Mouse (Mus musculus): ENCODE measurements around the gene Ubqln2. TPM values are rescaled to one million over a fixed set of nuclear protein-coding genes. Genes with fewer than 3 reads are reported as not detected.

Ubqln2 gene
- 100 to 1,000 TPM; 237 to 251 TPM for total RNA-seq (2021)
- long read RNA-seq, experiment 1, transcript Ubqln2-201 (1 exons, 3,344 nt), result major isoform, 92 of 92 reads
- long read RNA-seq, experiment 1, partial matches to known transcripts, result 0 of 92 reads
- long read RNA-seq, experiment 1, other reads (novel, unspliced or antisense), result 0 of 92 reads
- long read RNA-seq, experiment 2, transcript Ubqln2-201 (1 exons, 3,344 nt), result major isoform, 73 of 73 reads
- long read RNA-seq, experiment 2, partial matches to known transcripts, result 0 of 73 reads
- long read RNA-seq, experiment 2, other reads (novel, unspliced or antisense), result 0 of 73 reads

GRCm38 (mm10) chrX:153497688-153498516 is at the start of gene Ubqln2:
Gene Ubqln2 (plus strand): TSS chrX:153498227.
- intact Hi-C loops (cut with DNase I), result no loop called here
- peak; percentile 72 to 75 for DNase-seq (ENCODE audit: low spot score in 2 of 2)

DNA sequence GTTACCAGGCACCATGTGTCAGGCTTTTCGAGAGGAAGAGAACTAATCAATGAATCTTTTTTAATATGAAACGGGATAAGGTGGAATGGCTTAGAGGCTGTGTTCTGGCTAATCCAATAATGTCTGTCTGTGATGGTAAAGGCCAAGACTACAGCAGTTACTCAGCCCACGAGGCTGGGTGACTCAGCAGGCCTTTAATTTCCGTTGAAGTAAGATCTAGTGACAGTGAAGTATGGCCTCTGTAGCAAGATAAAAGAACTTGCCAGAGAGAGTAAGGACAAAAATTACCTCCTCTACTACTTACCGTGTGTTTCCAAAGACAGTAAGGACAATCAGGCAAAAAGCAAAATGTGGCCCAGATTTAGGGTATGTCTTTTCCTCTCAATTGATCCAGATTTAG is 46.1 kb upstream of the Ubqln2 start:
- intact Hi-C loops (cut with DNase I), result no loop called here
- DNase-seq (ENCODE audit: low spot score in 2 of 2), result no peak

- intact Hi-C loops (cut with DNase I), result no loop called here
- peak; percentile 3 to 11 for DNase-seq (ENCODE audit: low spot score in 2 of 2)
Measured at GRCm38 (mm10) chrX:153476760-153477248, 21.2 kb upstream of the Ubqln2 start.

DNA sequence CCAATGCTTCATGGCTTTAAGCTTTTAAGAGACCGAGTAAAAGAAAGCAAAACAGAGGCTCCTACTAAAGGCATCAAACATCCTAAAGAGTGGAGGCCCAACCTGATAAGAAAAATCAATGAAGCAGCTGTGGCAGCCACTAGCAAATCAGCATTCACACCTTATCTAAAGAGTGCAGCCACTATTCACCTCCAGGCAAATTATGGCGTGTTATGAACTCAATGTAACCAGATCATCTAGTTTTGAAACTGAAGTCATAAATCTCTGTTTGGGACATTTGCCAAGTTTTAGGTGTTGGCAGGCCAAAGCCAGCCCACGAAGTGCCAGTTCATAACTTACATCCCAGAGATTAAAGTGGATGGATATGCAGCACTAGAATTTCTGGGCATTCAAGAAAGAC is 5.7 kb upstream of the Ubqln2 start:
- intact Hi-C loops (cut with DNase I), result no loop called here
- DNase-seq (ENCODE audit: low spot score in 2 of 2), result no peak

DNA sequence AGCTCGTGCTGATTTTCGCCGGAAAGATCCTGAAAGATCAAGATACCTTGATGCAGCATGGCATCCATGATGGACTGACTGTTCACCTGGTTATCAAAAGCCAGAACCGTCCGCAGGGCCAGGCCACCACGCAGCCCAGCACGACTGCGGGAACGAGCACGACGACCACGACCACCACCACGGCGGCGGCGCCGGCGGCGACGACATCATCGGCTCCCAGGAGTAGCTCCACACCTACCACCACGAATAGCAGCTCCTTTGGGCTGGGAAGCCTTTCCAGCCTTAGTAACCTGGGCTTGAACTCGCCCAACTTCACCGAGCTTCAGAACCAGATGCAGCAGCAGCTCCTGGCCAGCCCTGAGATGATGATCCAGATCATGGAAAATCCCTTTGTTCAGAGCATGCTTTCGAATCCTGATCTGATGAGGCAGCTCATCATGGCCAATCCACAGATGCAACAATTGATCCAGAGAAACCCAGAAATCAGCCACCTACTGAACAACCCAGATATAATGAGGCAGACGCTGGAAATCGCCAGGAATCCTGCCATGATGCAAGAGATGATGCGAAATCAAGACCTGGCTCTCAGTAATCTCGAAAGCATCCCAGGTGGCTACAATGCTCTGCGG is 752 bp downstream of the Ubqln2 start:
- DNase-seq (ENCODE audit: low spot score in 2 of 2), result peak; percentile 19 to 23
- intact Hi-C loops (cut with DNase I), result no loop called here

DNA sequence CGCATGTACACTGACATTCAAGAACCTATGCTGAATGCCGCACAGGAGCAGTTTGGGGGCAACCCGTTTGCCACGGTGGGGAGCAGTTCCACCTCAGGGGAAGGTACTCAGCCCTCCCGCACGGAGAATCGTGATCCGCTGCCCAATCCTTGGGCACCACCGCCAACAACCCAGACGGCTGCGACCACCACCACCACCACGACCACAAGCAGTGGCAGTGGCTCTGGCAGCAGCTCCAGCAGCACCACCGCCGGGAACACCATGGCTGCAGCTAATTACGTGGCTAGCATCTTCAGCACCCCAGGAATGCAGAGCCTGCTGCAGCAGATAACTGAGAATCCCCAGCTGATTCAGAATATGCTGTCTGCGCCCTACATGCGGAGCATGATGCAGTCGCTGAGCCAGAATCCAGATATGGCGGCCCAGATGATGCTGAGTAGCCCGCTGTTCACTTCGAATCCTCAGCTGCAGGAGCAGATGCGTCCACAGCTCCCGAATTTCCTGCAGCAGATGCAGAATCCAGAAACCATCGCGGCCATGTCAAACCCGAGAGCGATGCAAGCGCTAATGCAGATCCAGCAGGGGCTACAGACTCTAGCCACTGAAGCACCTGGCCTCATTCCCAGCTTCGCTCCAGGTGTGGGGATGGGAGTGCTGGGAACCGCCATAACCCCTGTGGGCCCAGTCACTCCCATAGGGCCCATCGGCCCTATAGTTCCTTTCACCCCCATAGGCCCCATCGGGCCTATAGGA is 1.4 kb downstream of the Ubqln2 start:
- peak; percentile 7 to 10 for DNase-seq (ENCODE audit: low spot score in 2 of 2)
- intact Hi-C loops (cut with DNase I), result loop anchor here (10.0 kb wide), 1 partner anchor 215 kb away; no protein-coding TSS in a partner anchor

- DNase-seq (ENCODE audit: low spot score in 2 of 2), result peak in 1 of 2 experiments; percentile 4
- intact Hi-C loops (cut with DNase I), result loop anchor here (10.0 kb wide), 1 partner anchor 215 kb away; no protein-coding TSS in a partner anchor
Measured at GRCm38 (mm10) chrX:153500047-153500345, 2.0 kb downstream of the Ubqln2 start.

- intact Hi-C loops (cut with DNase I), result loop anchor here (5.0 to 10.0 kb wide), 2 partner anchors 119 to 209 kb away; no protein-coding TSS in a partner anchor
- DNase-seq (ENCODE audit: low spot score in 2 of 2), result peak in 1 of 2 experiments; percentile 10
Measured at GRCm38 (mm10) chrX:153505954-153506353, 7.9 kb downstream of the Ubqln2 start.

GRCm38 (mm10) chrX:153515491-153515890 is 17.5 kb downstream of the Ubqln2 start:
- intact Hi-C loops (cut with DNase I), result no loop called here
- DNase-seq (ENCODE audit: low spot score in 2 of 2), result no peak

- peak; percentile 3 to 6 for DNase-seq (ENCODE audit: low spot score in 2 of 2)
- intact Hi-C loops (cut with DNase I), result no loop called here
Measured at GRCm38 (mm10) chrX:153528399-153528798, 30.4 kb downstream of the Ubqln2 start.

Other genes starting within 250 kb of the Ubqln2 start
- gene Cypt3, start 60.4 kb downstream of the Ubqln2 start, total RNA-seq (2021), result not detected
- 1 to 10 TPM; 3.5 to 3.8 TPM for gene Kctd12b, start 198.2 kb downstream of the Ubqln2 start, total RNA-seq (2021)
- gene Nbdy, start 225.4 kb downstream of the Ubqln2 start, total RNA-seq (2021), result 10 to 100 TPM; 50.4 to 65.3 TPM